Mouse (Mus musculus) intestine, embryonic 14.5 days (tissue): Measurements from ENCODE around the gene Qk. TPM values are rescaled to one million over a fixed set of nuclear protein-coding genes. Genes with fewer than 3 reads are reported as not detected.

ENCODE experiments used
- ATAC-seq: fragments of 200-750 bp; cut with Nextera tagmentation; replicated peaks from 2 replicates; pipeline ENCODE4 v1.8.0; 2017; ENCODE audit warnings: low read depth, moderate number of reproducible peaks, moderate TSS enrichment, moderate library complexity; ENCODE audit not compliant: low FRiP score, low TSS enrichment
- DNase-seq: peaks from one replicate; pipeline ENCODE4 v3.0.0-alpha.2; 2018; ENCODE audit warnings: low spot score
- H3K27ac ChIP-seq: fragments of 300-500 bp; sonication (generic); 2 replicates; pipeline ENCODE4 v1.5.1; 2014; ENCODE audit warnings: low read depth, mild to moderate bottlenecking, control low read depth
- H3K27me3 ChIP-seq: fragments of 300-500 bp; sonication (generic); replicated peaks from 2 replicates; pipeline ENCODE4 v1.6.1; 2014; ENCODE audit warnings: low read length, control low read depth; ENCODE audit not compliant: control insufficient read depth, insufficient read depth
- H3K36me3 ChIP-seq: fragments of 300-500 bp; sonication (generic); 2 replicates; pipeline ENCODE4 v1.6.1; 2014; ENCODE audit warnings: low read length, control low read depth; ENCODE audit not compliant: control insufficient read depth, insufficient read depth
- H3K4me1 ChIP-seq: fragments of 300-500 bp; sonication (generic); replicated peaks from 2 replicates; pipeline ENCODE4 v1.6.1; 2014; ENCODE audit warnings: low read length, control low read depth, mixed read lengths; ENCODE audit not compliant: control insufficient read depth, insufficient read depth
- H3K4me2 ChIP-seq: fragments of 300-500 bp; sonication (generic); 2 replicates; pipeline ENCODE4 v1.6.1; 2014; ENCODE audit warnings: low read length
- H3K4me3 ChIP-seq: fragments of 300-500 bp; sonication (generic); 2 replicates; pipeline ENCODE4 v1.5.1; 2014; ENCODE audit warnings: low read depth, low read length, control low read depth, mixed read lengths
- H3K9ac ChIP-seq: fragments of 300-500 bp; sonication (generic); 2 replicates; pipeline ENCODE4 v1.6.1; 2014; ENCODE audit warnings: mild to moderate bottlenecking, low read length
- H3K9me3 ChIP-seq: fragments of 300-500 bp; sonication (generic); 2 replicates; pipeline ENCODE4 v1.6.1; 2016; ENCODE audit warnings: low read length, control low read depth; ENCODE audit not compliant: control insufficient read depth
- WGBS: fragments of 180-500 bp; shearing (Covaris S2); extraction: QIAGEN DNeasy Blood & Tissue Kit; methylation state at CpG from one replicate; pipeline ENCODE4 v1.1.7; 2014; 5-methylcytosine and 5-hydroxymethylcytosine counted together
- polyA plus RNA-seq: library from polyadenylated mRNA; unstranded; fragments of >200 nt; fragmentation: Nextera tagmentation; extraction: Ambion mirVana; gene quantifications from 2 replicates; pipeline ENCODE4 v1.2.1, GENCODE M21; 2014

Gene Qk
- polyA plus RNA-seq, 1 experiment from 2014 or later = 23.1 TPM

- Histone ChIP-seq H3K36me3 (no peaks in the 10 kb centered on the region), H3K9me3 (no peaks in the 10 kb centered on the region), H3K27me3 (no peaks in the 10 kb centered on the region), H3K4me1 (no peaks in the 10 kb centered on the region), H3K4me3 (no peak overlapping the region), H3K9ac (no peak overlapping the region), H3K27ac (no peak overlapping the region), H3K4me2 (no peak overlapping the region)
- DNase-seq = no peak
- WGBS = 78% methylated on average over 12 of the region's 12 CpGs
- ATAC-seq = no peak
Measured at GRCm38 (mm10) chr17:10357348-10357747, 37.7 kb upstream of the Qk start.

GRCm38 (mm10) chr17:10356294-10356693 is 36.6 kb upstream of the Qk start:
- DNase-seq (no peak), ATAC-seq (no peak)
- no peak overlapping the region for H3K4me3 ChIP-seq
- H3K9ac ChIP-seq = no peak overlapping the region
- no peaks in the 10 kb centered on the region for H3K9me3 ChIP-seq
- H3K27me3 ChIP-seq = no peaks in the 10 kb centered on the region
- no peaks in the 10 kb centered on the region for H3K4me1 ChIP-seq
- WGBS = 65% methylated on average over 6 of the region's 6 CpGs
- H3K4me2 ChIP-seq = no peak overlapping the region
- H3K36me3 ChIP-seq = no peaks in the 10 kb centered on the region
- H3K27ac ChIP-seq = no peak overlapping the region

GRCm38 (mm10) chr17:10355746-10356145 is 36.1 kb upstream of the Qk start:
- H3K27me3 ChIP-seq = no peaks in the 10 kb centered on the region
- no peak overlapping the region for H3K9ac ChIP-seq
- H3K9me3 ChIP-seq = no peaks in the 10 kb centered on the region
- ATAC-seq (no peak), DNase-seq (no peak)
- no peak overlapping the region for H3K27ac ChIP-seq
- no peaks in the 10 kb centered on the region for H3K36me3 ChIP-seq
- no peak overlapping the region for H3K4me2 ChIP-seq
- 27% methylated on average over 8 of the region's 8 CpGs for WGBS
- no peaks in the 10 kb centered on the region for H3K4me1 ChIP-seq
- H3K4me3 ChIP-seq = no peak overlapping the region

- DNase-seq (no peak), ATAC-seq (no peak)
- Histone ChIP-seq H3K4me3 (no peak overlapping the region), H3K27ac (no peak overlapping the region), H3K4me1 (peaks cover 2% of the 10 kb centered on the region; the same call in 1 of the 2 replicates), H3K27me3 (0 out of 2 replicates have a peak, but pooled peaks cover 4% of the 10 kb centered on the region), H3K9ac (no peak overlapping the region), H3K4me2 (no peak overlapping the region), H3K9me3 (no peaks in the 10 kb centered on the region), H3K36me3 (no peaks in the 10 kb centered on the region)
- 47% methylated on average over 10 of the region's 10 CpGs for WGBS
Measured at GRCm38 (mm10) chr17:10338286-10338685, 18.6 kb upstream of the Qk start.

GRCm38 (mm10) chr17:10336558-10336957 is 16.9 kb upstream of the Qk start:
- Histone ChIP-seq H3K9me3 (no peaks in the 10 kb centered on the region), H3K4me3 (no peak overlapping the region), H3K27me3 (0 out of 2 replicates have a peak, but pooled peaks cover 4% of the 10 kb centered on the region), H3K9ac (no peak overlapping the region), H3K4me2 (no peak overlapping the region), H3K4me1 (peaks cover 2% of the 10 kb centered on the region; the same call in 1 of the 2 replicates), H3K36me3 (no peaks in the 10 kb centered on the region), H3K27ac (no peak overlapping the region)
- no peak for ATAC-seq
- WGBS = 88% methylated on average over 12 of the region's 12 CpGs
- DNase-seq = no peak

- peak overlapping the region; percentile 60 for H3K9ac ChIP-seq
- peak overlapping the region; percentile 79 for H3K4me2 ChIP-seq
- peaks cover 2% of the 10 kb centered on the region; the same call in 1 of the 2 replicates for H3K4me1 ChIP-seq
- peak overlapping the region; percentile 72; the same call in 1 of the 2 replicates for H3K27ac ChIP-seq
- H3K27me3 ChIP-seq = 0 out of 2 replicates have a peak, but pooled peaks cover 4% of the 10 kb centered on the region
- H3K4me3 ChIP-seq = peak overlapping the region; percentile 44
- H3K9me3 ChIP-seq = no peaks in the 10 kb centered on the region
- DNase-seq (peak; percentile 58), ATAC-seq (no peak)
- no peaks in the 10 kb centered on the region for H3K36me3 ChIP-seq
- WGBS = 27% methylated on average over 16 of the region's 16 CpGs
Measured at GRCm38 (mm10) chr17:10335809-10336499, 16.3 kb upstream of the Qk start.

GRCm38 (mm10) chr17:10334957-10335690 is 15.5 kb upstream of the Qk start:
- H3K27me3 ChIP-seq = 0 out of 2 replicates have a peak, but pooled peaks cover 4% of the 10 kb centered on the region
- no peaks in the 10 kb centered on the region for H3K36me3 ChIP-seq
- H3K9me3 ChIP-seq = no peaks in the 10 kb centered on the region
- H3K27ac ChIP-seq = peak overlapping the region; percentile 72; the same call in 1 of the 2 replicates
- WGBS = 2% methylated on average over 31 of the region's 31 CpGs
- H3K4me3 ChIP-seq = peak overlapping the region; percentile 44
- peak overlapping the region; percentile 79 for H3K4me2 ChIP-seq
- H3K4me1 ChIP-seq = peaks cover 2% of the 10 kb centered on the region; the same call in 1 of the 2 replicates
- ATAC-seq (peak; percentile 76), DNase-seq (peak; percentile 84)
- peak overlapping the region; percentile 60 for H3K9ac ChIP-seq

- DNase-seq (no peak), ATAC-seq (no peak)
- H3K4me2 ChIP-seq = peak overlapping the region; percentile 79
- peak overlapping the region; percentile 60; the same call in 1 of the 2 replicates for H3K9ac ChIP-seq
- H3K4me3 ChIP-seq = peak overlapping the region; percentile 44; the same call in 1 of the 2 replicates
- H3K36me3 ChIP-seq = no peaks in the 10 kb centered on the region
- no peak overlapping the region for H3K27ac ChIP-seq
- H3K27me3 ChIP-seq = 0 out of 2 replicates have a peak, but pooled peaks cover 4% of the 10 kb centered on the region
- 23% methylated on average over 1 of the region's 1 CpGs for WGBS
- H3K9me3 ChIP-seq = no peaks in the 10 kb centered on the region
- H3K4me1 ChIP-seq = peaks cover 2% of the 10 kb centered on the region; the same call in 1 of the 2 replicates
Measured at GRCm38 (mm10) chr17:10334481-10334880, 14.8 kb upstream of the Qk start.
